Mouse (Mus musculus) MEL (cell line): Measurements from ENCODE around the gene Psmb7. TPM values are rescaled to one million over a fixed set of nuclear protein-coding genes. Genes with fewer than 3 reads are reported as not detected.

Experiments used
- DNase-seq: peaks from one replicate; pipeline ENCODE4 v3.0.0; 2011; ENCODE audit warnings: low read depth, low spot score
- H3K27ac ChIP-seq: 2 replicates; pipeline ENCODE4 v1.5.1; 2012; ENCODE audit warnings: low read depth, mild to moderate bottlenecking, control low read depth, low read length, moderate library complexity; ENCODE audit not compliant: control insufficient read depth
- H3K27me3 ChIP-seq, 2 experiments: fragments of 150-350 bp in 1 of 2; sonication (generic) in 1 of 2; 2 replicates each; pipeline ENCODE4 v1.6.1; 2012; ENCODE audit warnings: low read length in 2 of 2, mild to moderate bottlenecking in 2 of 2, improper control_type of control experiment in 1 of 2, moderate library complexity in 1 of 2; ENCODE audit not compliant: insufficient read depth in 2 of 2, control insufficient read depth in 1 of 2
- H3K36me3 ChIP-seq, 2 experiments: 2 replicates each; pipeline ENCODE4 v1.6.1; 2012 to 2014; ENCODE audit warnings: low read length in 2 of 2, improper control_type of control experiment in 1 of 2, inconsistent platforms in 1 of 2, mild to moderate bottlenecking in 1 of 2; ENCODE audit not compliant: insufficient read depth in 2 of 2, control insufficient read depth in 1 of 2
- H3K4me1 ChIP-seq, 2 experiments: fragments of 150-350 bp in 1 of 2; sonication (generic) in 1 of 2; 2 replicates each; pipeline ENCODE4 v1.6.1; 2012; ENCODE audit warnings: low read length in 2 of 2, improper control_type of control experiment in 1 of 2, mild to moderate bottlenecking in 1 of 2; ENCODE audit not compliant: insufficient read depth in 2 of 2, control insufficient read depth in 1 of 2
- H3K4me3 ChIP-seq, 2 experiments: fragments of 150-350 bp in 1 of 2; sonication (generic) in 1 of 2; 2 replicates each; pipeline ENCODE4 v1.5.1; 2012; ENCODE audit warnings: low read depth in 2 of 2, low read length in 2 of 2, mild to moderate bottlenecking in 2 of 2, moderate library complexity in 2 of 2, control low read depth in 1 of 2, improper control_type of control experiment in 1 of 2; ENCODE audit not compliant: control insufficient read depth in 1 of 2, insufficient read depth in 1 of 2
- H3K79me2 ChIP-seq: 2 replicates; pipeline ENCODE4 v1.6.1; 2012; ENCODE audit warnings: mild to moderate bottlenecking, low read length, moderate library complexity; ENCODE audit not compliant: control insufficient read depth, poor library complexity, insufficient read depth
- H3K9ac ChIP-seq: 2 replicates; pipeline ENCODE4 v1.6.1; 2012; ENCODE audit warnings: low read depth, mild to moderate bottlenecking, control low read depth, low read length, moderate library complexity; ENCODE audit not compliant: control insufficient read depth, poor library complexity, severe bottlenecking
- H3K9me3 ChIP-seq: fragments of 150-350 bp; sonication (generic); replicated peaks from 2 replicates; pipeline ENCODE4 v1.6.1; 2012; ENCODE audit warnings: mild to moderate bottlenecking, low read length, improper control_type of control experiment, moderate library complexity; ENCODE audit not compliant: insufficient read depth
- BHLHE40 ChIP-seq: IDR thresholded peaks from 2 replicates; pipeline ENCODE4 v1.6.1; 2012; ENCODE audit warnings: low read depth, mild to moderate bottlenecking, inconsistent platforms, low read length, improper control_type of control experiment, borderline replicate concordance
- CHD2 ChIP-seq: IDR thresholded peaks from 2 replicates; pipeline ENCODE4 v1.6.1; 2011; ENCODE audit warnings: low read length, improper control_type of control experiment
- CTCF ChIP-seq, 3 experiments: IDR thresholded peaks in 2 of 3; conservative IDR thresholded peaks in 1 of 3; 2 replicates each; pipeline ENCODE4 v1.5.1; 2011 to 2012; ENCODE audit warnings: low read length in 3 of 3, low read depth in 2 of 3, mild to moderate bottlenecking in 2 of 3, improper control_type of control experiment in 1 of 3, inconsistent platforms in 1 of 3, mixed read lengths in 1 of 3, moderate library complexity in 1 of 3; ENCODE audit not compliant: control insufficient read depth in 1 of 3, insufficient read depth in 1 of 3, poor library complexity in 1 of 3, severe bottlenecking in 1 of 3
- ETS1 ChIP-seq: IDR thresholded peaks from 2 replicates; pipeline ENCODE4 v1.6.1; 2012; ENCODE audit warnings: low read depth, mild to moderate bottlenecking, inconsistent platforms, low read length, improper control_type of control experiment, moderate library complexity
- GATA1 ChIP-seq: IDR thresholded peaks from 2 replicates; pipeline ENCODE4 v1.6.1; 2011; ENCODE audit warnings: low read depth, low read length, improper control_type of control experiment
- HCFC1 ChIP-seq: IDR thresholded peaks from 2 replicates; pipeline ENCODE4 v1.6.1; 2012; ENCODE audit warnings: low read depth, mild to moderate bottlenecking, inconsistent platforms, low read length, improper control_type of control experiment, moderate library complexity
- JUND ChIP-seq: IDR thresholded peaks from 2 replicates; pipeline ENCODE4 v1.6.1; 2011; ENCODE audit warnings: low read depth, mild to moderate bottlenecking, improper control_type of control experiment, low read length
- KAT2A ChIP-seq: conservative IDR thresholded peaks from 2 replicates; pipeline ENCODE4 v1.6.1; 2012; ENCODE audit warnings: low read depth, low read length, improper control_type of control experiment, inconsistent platforms
- MAFK ChIP-seq: IDR thresholded peaks from 2 replicates; pipeline ENCODE4 v1.6.1; 2011; ENCODE audit warnings: low read depth, mild to moderate bottlenecking, low read length, improper control_type of control experiment, borderline replicate concordance
- MAX ChIP-seq: IDR thresholded peaks from 2 replicates; pipeline ENCODE4 v1.6.1; 2011; ENCODE audit warnings: low read length, improper control_type of control experiment
- NELFE ChIP-seq: IDR thresholded peaks from 2 replicates; pipeline ENCODE4 v1.6.1; 2011; ENCODE audit warnings: low read depth, low read length, improper control_type of control experiment
- NRF1 ChIP-seq: IDR thresholded peaks from 2 replicates; pipeline ENCODE4 v1.6.1; 2014; ENCODE audit warnings: low read depth, mild to moderate bottlenecking, inconsistent platforms, low read length, improper control_type of control experiment, moderate library complexity; ENCODE audit not compliant: poor library complexity, insufficient read depth, severe bottlenecking
- POLR2A ChIP-seq, 2 experiments: IDR thresholded peaks; 2 replicates each; pipeline ENCODE4 v1.6.1; 2011 to 2012; ENCODE audit warnings: low read length in 2 of 2, mild to moderate bottlenecking in 2 of 2, control low read depth in 1 of 2, improper control_type of control experiment in 1 of 2, low read depth in 1 of 2, moderate library complexity in 1 of 2; ENCODE audit not compliant: control insufficient read depth in 1 of 2, insufficient read depth in 1 of 2, poor library complexity in 1 of 2
- RAD21 ChIP-seq: IDR thresholded peaks from 2 replicates; pipeline ENCODE4 v1.6.1; 2011; ENCODE audit warnings: mild to moderate bottlenecking, low read depth, low read length, improper control_type of control experiment
- RCOR1 ChIP-seq: IDR thresholded peaks from 2 replicates; pipeline ENCODE4 v1.6.1; 2012; ENCODE audit warnings: low read depth, mild to moderate bottlenecking, inconsistent platforms, low read length, improper control_type of control experiment
- SIN3A ChIP-seq: IDR thresholded peaks from 2 replicates; pipeline ENCODE4 v1.6.1; 2012; ENCODE audit warnings: low read length, improper control_type of control experiment, inconsistent platforms
- TBP ChIP-seq: IDR thresholded peaks from 2 replicates; pipeline ENCODE4 v1.8.0; 2011; ENCODE audit warnings: low read depth, low read length, improper control_type of control experiment
- TCF12 ChIP-seq: IDR thresholded peaks from 2 replicates; pipeline ENCODE4 v1.6.1; 2014; ENCODE audit warnings: low read depth, mild to moderate bottlenecking, inconsistent platforms, low read length, improper control_type of control experiment, moderate library complexity
- UBTF ChIP-seq: IDR thresholded peaks from 2 replicates; pipeline ENCODE4 v1.6.1; 2012; ENCODE audit warnings: low read depth, mild to moderate bottlenecking, inconsistent platforms, low read length, improper control_type of control experiment, moderate library complexity, borderline replicate concordance; ENCODE audit not compliant: insufficient read depth
- USF2 ChIP-seq, 2 experiments: IDR thresholded peaks; 2 replicates each; pipeline ENCODE4 v1.6.1; 2011 to 2012; ENCODE audit warnings: improper control_type of control experiment in 2 of 2, low read length in 2 of 2, borderline replicate concordance in 1 of 2, inconsistent platforms in 1 of 2, low read depth in 1 of 2, mild to moderate bottlenecking in 1 of 2; ENCODE audit not compliant: insufficient read depth in 1 of 2
- ZC3H11A ChIP-seq: IDR thresholded peaks from 2 replicates; pipeline ENCODE4 v1.6.1; 2012; ENCODE audit warnings: low read depth, mild to moderate bottlenecking, inconsistent platforms, low read length, improper control_type of control experiment
- ZMIZ1 ChIP-seq: IDR thresholded peaks from 2 replicates; pipeline ENCODE4 v1.6.1; 2012; ENCODE audit warnings: low read depth, mild to moderate bottlenecking, inconsistent platforms, low read length, improper control_type of control experiment, moderate library complexity
- ZNF384 ChIP-seq: IDR thresholded peaks from 2 replicates; pipeline ENCODE4 v1.6.1; 2012; ENCODE audit warnings: low read depth, mild to moderate bottlenecking, inconsistent platforms, low read length, improper control_type of control experiment
- polyA plus RNA-seq, 2 experiments: library from polyadenylated mRNA; stranded (reverse) in 1 of 2; unstranded in 1 of 2; fragments of >175 nt in 1 of 2; fragments of >200 nt in 1 of 2; gene quantifications; 2 replicates each; pipeline versions ENCODE4 v1.2.1 to v1.2.4; 2012; ENCODE audit warnings: low replicate concordance in 2 of 2, low read depth in 1 of 2; ENCODE audit not compliant: insufficient read length in 2 of 2, insufficient read depth in 1 of 2, missing spikeins in 1 of 2
- total RNA-seq: library from RNA; depleted of rRNA; stranded (reverse); fragments of 300-350 nt; gene quantifications from 2 replicates; pipeline ENCODE4 v1.2.3, GENCODE M21; 2012

Gene Psmb7
- total and polyA plus RNA-seq, 3 experiments: 337 to 367 TPM; not detected in 1

- no peak overlapping the region for H3K9ac ChIP-seq
- peaks cover 22% of the 10 kb centered on the region for H3K79me2 ChIP-seq
- no peak for DNase-seq
- H3K27ac ChIP-seq: no peak overlapping the region
- H3K4me1 ChIP-seq: 0 out of 4 replicates have a peak, but pooled peaks cover 0 to 4% of the 10 kb centered on the region in 2 experiments
- H3K4me3 ChIP-seq: no peak overlapping the region
- no peaks in the 10 kb centered on the region for H3K9me3 ChIP-seq
- TF ChIP-seq RCOR1: no peak
- TF ChIP-seq ZMIZ1: no peak
- no peak for TF ChIP-seq CHD2
- TF ChIP-seq ZNF384: no peak
- no peak for TF ChIP-seq CTCF (IDR thresholded peaks at IDR 0.05 in 2 of 3, conservative IDR thresholded peaks at IDR 0.05 in 1 of 3; ENCODE audit: control insufficient read depth in 1 of 3, insufficient read depth in 1 of 3, low read depth in 2 of 3, low read length in 3 of 3, poor library complexity in 1 of 3, severe bottlenecking in 1 of 3)
- TF ChIP-seq UBTF: no peak
- no peak for TF ChIP-seq KAT2A
- TF ChIP-seq TCF12: no peak
- no peak for TF ChIP-seq TBP
- no peak for TF ChIP-seq MAFK
- TF ChIP-seq BHLHE40: no peak
- peaks cover 0 to 15% of the 10 kb centered on the region in 2 experiments; a peak in 3 of 4 replicates for H3K36me3 ChIP-seq
- no peaks in the 10 kb centered on the region for H3K27me3 ChIP-seq
These were observed 19.9 kb downstream of the Psmb7 start for GRCm38 (mm10) chr2:38623821-38624590.

- peaks cover 0 to 17% of the 10 kb centered on the region in 2 experiments; a peak in 3 of 4 replicates for H3K36me3 ChIP-seq
- TF ChIP-seq NELFE (no peak), GATA1 (no peak), ZC3H11A (no peak), MAFK (no peak), ETS1 (no peak), MAX (no peak), JUND (no peak), NRF1 (no peak), TBP (no peak), SIN3A (no peak), POLR2A (IDR thresholded peaks at IDR 0.05; ENCODE audit: control insufficient read depth in 1 of 2, insufficient read depth in 1 of 2, low read depth in 1 of 2, low read length in 2 of 2, poor library complexity in 1 of 2) (no peak), HCFC1 (no peak), USF2 (IDR thresholded peaks at IDR 0.05; ENCODE audit: borderline replicate concordance in 1 of 2, insufficient read depth in 1 of 2, low read depth in 1 of 2, low read length in 2 of 2) (no peak), RCOR1 (no peak), RAD21 (no peak)
- H3K4me3 ChIP-seq: no peak overlapping the region
- H3K27me3 ChIP-seq: no peaks in the 10 kb centered on the region
- no peak for DNase-seq
- no peaks in the 10 kb centered on the region for H3K9me3 ChIP-seq
- peaks cover 22% of the 10 kb centered on the region for H3K79me2 ChIP-seq
- 0 out of 4 replicates have a peak, but pooled peaks cover 0 to 4% of the 10 kb centered on the region in 2 experiments for H3K4me1 ChIP-seq
- no peak overlapping the region for H3K9ac ChIP-seq
- H3K27ac ChIP-seq: no peak overlapping the region
These were observed 20.5 kb downstream of the Psmb7 start for GRCm38 (mm10) chr2:38623411-38623810.
